Mouse (Mus musculus): ENCODE data around the gene Stard13. TPM values are rescaled to one million over a fixed set of nuclear protein-coding genes. Genes with fewer than 3 reads are reported as not detected.

Gene Stard13
- polyA plus RNA-seq, 1 experiment from 2014 or later, result 2.4 TPM

DNA sequence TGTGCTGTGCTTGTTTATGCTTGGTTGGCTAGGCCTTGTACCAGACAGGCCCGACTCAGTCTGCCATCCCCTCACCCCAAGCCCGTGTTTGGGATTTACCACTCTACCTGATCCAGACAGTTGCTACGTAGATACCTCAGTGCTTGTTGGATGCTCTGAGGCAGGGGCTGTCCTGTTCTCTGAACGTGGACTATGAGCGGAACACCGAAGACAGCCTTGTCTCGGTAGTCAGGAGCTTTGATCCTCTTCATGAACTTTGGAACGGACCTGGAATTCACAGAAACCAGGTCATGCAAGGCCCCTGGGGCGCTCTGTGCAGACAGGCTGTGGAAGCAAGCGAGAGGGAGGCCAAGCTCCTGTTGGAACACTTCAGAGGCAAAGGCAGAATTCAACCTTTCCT is 174.3 kb downstream of the Stard13 start:
- Histone ChIP-seq H3K4me2 (no peak overlapping the region), H3K4me3 (no peak overlapping the region), H3K9me3 (replicated peaks) (0 out of 2 replicates have a peak, but pooled peaks cover 7% of the 10 kb centered on the region), H3K9ac (no peak overlapping the region), H3K36me3 (ENCODE audit: poor library complexity, severe bottlenecking) (no peaks in the 10 kb centered on the region), H3K4me1 (peaks cover 13% of the 10 kb centered on the region; the same call in 1 of the 2 replicates), H3K27ac (no peak overlapping the region), H3K27me3 (no peaks in the 10 kb centered on the region)
- 94% methylated on average over 10 of the region's 10 CpGs for WGBS
- no peak for ATAC-seq

DNA sequence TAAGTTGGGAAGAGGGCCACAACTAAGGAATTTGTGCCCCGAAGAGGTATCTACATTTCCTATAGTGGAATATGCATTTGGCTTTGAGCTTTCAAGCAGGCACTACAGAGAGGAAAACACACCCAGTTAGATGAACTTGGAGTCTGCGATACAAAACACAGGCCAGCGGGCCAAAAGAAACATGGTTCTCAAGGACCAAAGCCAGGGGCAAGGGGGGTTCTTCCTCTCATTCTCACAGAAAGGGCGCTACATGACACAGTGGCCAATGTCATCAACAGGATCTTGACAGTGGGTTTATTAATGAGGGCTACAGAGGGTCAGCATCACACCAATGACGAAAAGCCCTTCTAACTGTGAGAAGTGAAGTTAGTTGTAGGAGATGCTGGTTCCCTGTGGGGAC is 175.9 kb downstream of the Stard13 start:
- ATAC-seq, result no peak
- peaks cover 18% of the 10 kb centered on the region; the same call in 1 of the 2 replicates for H3K4me1 ChIP-seq
- 92% methylated on average over 5 of the region's 5 CpGs for WGBS
- H3K36me3 ChIP-seq (ENCODE audit: poor library complexity, severe bottlenecking), result no peaks in the 10 kb centered on the region
- H3K9me3 ChIP-seq (replicated peaks), result 0 out of 2 replicates have a peak, but pooled peaks cover 7% of the 10 kb centered on the region
- no peak overlapping the region for H3K4me3 ChIP-seq
- no peak overlapping the region for H3K4me2 ChIP-seq
- no peaks in the 10 kb centered on the region for H3K27me3 ChIP-seq
- H3K9ac ChIP-seq, result no peak overlapping the region
- H3K27ac ChIP-seq, result no peak overlapping the region

DNA sequence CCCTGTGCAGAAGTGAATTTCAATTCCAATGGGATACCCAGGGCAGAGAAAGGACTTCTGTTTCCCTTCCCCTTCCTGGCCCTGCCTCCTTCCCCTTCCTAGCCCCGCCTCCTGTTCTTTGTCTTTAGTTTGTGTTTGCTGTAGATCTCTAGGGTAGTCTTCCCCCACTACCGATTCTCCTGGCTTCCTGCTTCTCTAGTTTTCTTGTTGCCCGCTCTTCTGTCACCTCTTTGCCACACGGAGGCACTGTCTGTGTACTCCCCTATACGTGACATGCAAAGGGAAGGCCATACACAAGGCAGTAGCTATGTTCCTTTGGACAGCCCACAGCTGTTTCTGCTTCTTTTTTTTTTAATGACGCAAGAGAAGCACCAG is 176.7 kb downstream of the Stard13 start:
- WGBS, result 76% methylated on average over 6 of the region's 6 CpGs
- Histone ChIP-seq H3K9ac (no peak overlapping the region), H3K4me3 (no peak overlapping the region), H3K9me3 (replicated peaks) (0 out of 2 replicates have a peak, but pooled peaks cover 2% of the 10 kb centered on the region), H3K36me3 (ENCODE audit: poor library complexity, severe bottlenecking) (no peaks in the 10 kb centered on the region), H3K4me2 (no peak overlapping the region), H3K4me1 (peaks cover 18% of the 10 kb centered on the region; the same call in 1 of the 2 replicates), H3K27ac (no peak overlapping the region), H3K27me3 (no peaks in the 10 kb centered on the region)
- no peak for ATAC-seq

DNA sequence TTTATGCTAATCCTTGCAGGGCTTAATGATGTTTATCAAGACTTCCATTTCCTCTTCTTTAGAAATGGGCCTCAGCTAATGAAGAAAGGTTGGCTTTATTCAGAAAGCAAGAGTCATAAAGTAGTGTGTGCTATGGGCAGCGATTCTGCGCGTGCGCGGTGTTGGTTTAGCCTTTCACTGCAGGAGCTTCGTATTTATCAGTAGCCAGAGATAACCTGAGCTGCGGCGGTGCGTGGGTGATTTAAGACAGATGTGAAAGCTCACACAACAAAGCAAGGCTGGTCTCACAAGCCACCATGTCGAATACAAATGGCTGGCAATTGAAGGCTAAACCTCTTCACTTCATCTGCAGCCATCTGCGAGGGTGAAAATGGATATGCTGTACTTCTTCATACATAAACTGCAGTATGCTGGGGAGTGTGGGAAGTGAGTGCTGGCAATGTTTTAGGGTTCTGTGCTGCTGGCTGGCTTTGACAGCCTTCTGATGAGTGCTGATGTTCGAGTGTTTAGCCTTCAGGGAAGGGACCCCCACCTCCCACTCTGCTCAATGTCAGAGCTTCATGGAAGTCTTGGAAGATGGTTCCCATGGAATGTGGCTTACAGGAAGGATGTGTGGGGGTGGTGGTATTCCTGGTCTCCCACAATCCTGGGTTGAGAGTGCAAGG is 177.2 kb downstream of the Stard13 start:
- no peak for ATAC-seq
- H3K4me1 ChIP-seq, result peaks cover 18% of the 10 kb centered on the region; the same call in 1 of the 2 replicates
- WGBS, result 79% methylated on average over 12 of the region's 12 CpGs
- no peak overlapping the region for H3K9ac ChIP-seq
- H3K9me3 ChIP-seq (replicated peaks), result no peaks in the 10 kb centered on the region
- no peaks in the 10 kb centered on the region for H3K27me3 ChIP-seq
- no peak overlapping the region for H3K4me3 ChIP-seq
- no peaks in the 10 kb centered on the region for H3K36me3 ChIP-seq (ENCODE audit: poor library complexity, severe bottlenecking)
- H3K27ac ChIP-seq, result no peak overlapping the region; the same call in 1 of the 2 replicates
- H3K4me2 ChIP-seq, result no peak overlapping the region

DNA sequence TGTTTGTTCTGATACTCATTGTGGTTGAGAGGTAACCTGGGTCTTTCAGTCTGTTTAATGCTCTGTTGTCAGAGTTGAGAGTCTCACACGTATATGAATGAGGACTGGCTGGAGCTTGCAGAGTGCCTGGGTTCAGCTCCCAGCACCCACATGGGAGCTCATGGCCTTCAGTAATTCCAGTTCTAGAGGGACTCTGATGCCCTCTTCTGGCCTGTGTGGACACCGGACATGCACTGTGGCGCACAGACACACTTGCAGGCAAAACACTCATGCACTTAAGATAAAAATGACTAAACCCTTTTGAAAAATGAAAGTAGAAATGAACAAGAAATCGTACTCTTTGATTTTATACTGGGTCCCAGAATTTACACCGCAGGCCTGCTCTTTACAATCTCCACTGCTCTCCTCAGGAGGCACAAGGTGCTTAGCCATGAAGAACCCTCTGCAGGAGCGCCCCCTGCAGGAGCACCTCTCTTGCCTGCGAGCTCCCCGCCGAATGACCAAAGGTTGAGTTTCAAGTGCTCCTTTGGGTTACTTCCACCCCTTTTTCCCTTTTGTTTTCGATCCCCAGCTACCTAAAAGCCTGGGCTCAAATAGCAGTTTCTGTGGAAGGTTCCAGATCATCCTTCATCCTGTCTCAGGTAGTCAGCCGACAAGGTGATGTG is 178.1 kb downstream of the Stard13 start:
- Histone ChIP-seq H3K27ac (no peak overlapping the region), H3K4me1 (peaks cover 18% of the 10 kb centered on the region; the same call in 1 of the 2 replicates)
- 93% methylated on average over 11 of the region's 11 CpGs for WGBS

DNA sequence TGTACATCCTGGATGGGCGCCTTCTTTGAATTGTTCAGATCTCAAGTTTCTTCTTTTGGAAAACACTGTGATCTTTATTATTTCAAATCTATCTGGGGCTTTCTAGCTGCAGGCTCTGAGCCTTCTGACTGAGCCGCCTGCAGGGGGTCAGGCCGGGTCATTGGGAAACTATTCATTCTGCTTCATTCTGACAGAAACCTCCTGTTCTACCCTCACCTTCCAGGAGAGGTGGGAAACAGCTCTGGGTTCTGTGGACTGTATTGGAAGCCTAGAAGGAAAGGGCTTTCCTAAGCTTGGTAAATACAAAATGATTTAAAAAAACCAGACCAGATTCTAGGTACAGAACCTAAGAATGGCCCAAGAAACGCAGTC is 178.9 kb downstream of the Stard13 start:
- Histone ChIP-seq H3K27ac (no peak overlapping the region), H3K4me3 (no peak overlapping the region), H3K27me3 (no peaks in the 10 kb centered on the region), H3K4me1 (peaks cover 18% of the 10 kb centered on the region; the same call in 1 of the 2 replicates), H3K36me3 (ENCODE audit: poor library complexity, severe bottlenecking) (no peaks in the 10 kb centered on the region), H3K9ac (no peak overlapping the region), H3K4me2 (no peak overlapping the region), H3K9me3 (replicated peaks) (no peaks in the 10 kb centered on the region)
- no peak for ATAC-seq
- WGBS, result 45% methylated on average over 4 of the region's 4 CpGs

More for the DNA sequence above, 178.1 kb downstream of the Stard13 start:
- ATAC-seq, result no peak
- no peak overlapping the region for H3K4me3 ChIP-seq
- no peaks in the 10 kb centered on the region for H3K36me3 ChIP-seq (ENCODE audit: poor library complexity, severe bottlenecking)
- no peaks in the 10 kb centered on the region for H3K9me3 ChIP-seq (replicated peaks)
- H3K4me2 ChIP-seq, result no peak overlapping the region
- no peak overlapping the region for H3K9ac ChIP-seq
- no peaks in the 10 kb centered on the region for H3K27me3 ChIP-seq

DNA sequence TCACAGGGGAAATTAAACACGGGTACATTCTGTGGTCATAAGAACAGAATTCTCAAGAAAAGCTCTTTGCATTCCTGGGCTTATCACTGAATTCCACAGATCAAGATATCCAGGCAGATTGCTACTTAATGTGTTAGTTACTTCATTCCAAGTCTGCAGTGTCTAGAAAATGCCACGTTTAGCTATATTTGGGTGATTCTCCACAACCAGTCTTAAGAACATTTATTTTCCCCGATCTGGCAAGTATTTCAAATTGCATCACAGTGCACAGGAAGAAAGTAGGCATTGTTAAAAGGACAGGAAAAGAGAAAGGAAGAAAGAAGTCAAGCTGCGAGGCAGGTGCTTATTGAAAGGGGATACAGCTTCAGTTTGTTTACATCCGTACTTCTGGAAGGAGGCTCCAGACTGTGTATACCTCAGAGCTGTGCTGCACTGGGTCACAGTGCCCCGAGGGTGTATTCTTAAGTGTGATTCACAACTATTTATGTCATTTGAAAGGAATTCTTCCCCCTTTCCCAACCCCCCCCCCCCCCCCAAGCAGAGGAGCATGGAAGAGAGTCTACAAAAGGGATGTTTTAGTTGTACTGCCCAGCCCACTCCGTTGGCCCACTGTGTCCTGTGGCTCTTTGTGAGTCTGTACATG is 179.4 kb downstream of the Stard13 start:
- Histone ChIP-seq H3K27me3 (no peaks in the 10 kb centered on the region), H3K9ac (no peak overlapping the region), H3K4me2 (no peak overlapping the region), H3K36me3 (ENCODE audit: poor library complexity, severe bottlenecking) (no peaks in the 10 kb centered on the region), H3K9me3 (replicated peaks) (no peaks in the 10 kb centered on the region), H3K4me3 (no peak overlapping the region), H3K4me1 (peaks cover 18% of the 10 kb centered on the region; the same call in 1 of the 2 replicates), H3K27ac (no peak overlapping the region)
- 29% methylated on average over 7 of the region's 7 CpGs for WGBS
- ATAC-seq, result peak; percentile 51; the same call in 1 of the 2 replicates

DNA sequence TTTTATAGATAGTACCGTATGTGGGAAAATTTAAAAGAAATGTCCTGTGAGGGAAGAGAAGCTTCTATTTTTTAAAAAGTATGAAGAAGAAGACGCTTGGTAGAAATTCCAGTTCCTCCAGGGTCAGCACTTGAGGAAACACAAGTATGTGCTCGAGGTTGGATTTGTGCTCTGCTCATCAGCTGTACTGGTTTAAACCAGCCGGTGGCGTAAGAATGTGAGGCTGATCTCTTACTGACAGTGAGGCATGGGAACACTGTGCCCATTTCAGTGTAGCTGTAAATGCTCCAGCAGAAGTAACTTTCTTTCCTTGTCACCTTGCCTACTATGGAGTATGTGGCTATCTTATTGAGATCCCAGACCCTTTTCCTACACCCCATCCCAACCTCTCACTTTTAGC is 180.4 kb downstream of the Stard13 start:
- Histone ChIP-seq H3K27ac (no peak overlapping the region), H3K4me3 (no peak overlapping the region), H3K4me1 (peaks cover 18% of the 10 kb centered on the region; the same call in 1 of the 2 replicates), H3K27me3 (no peaks in the 10 kb centered on the region), H3K36me3 (ENCODE audit: poor library complexity, severe bottlenecking) (no peaks in the 10 kb centered on the region), H3K4me2 (no peak overlapping the region), H3K9ac (no peak overlapping the region), H3K9me3 (replicated peaks) (no peaks in the 10 kb centered on the region)
- no peak for ATAC-seq
- WGBS, result 95% methylated on average over 5 of the region's 5 CpGs

GRCm38 (mm10) chr5:151052331-151052730 is 181.3 kb downstream of the Stard13 start:
- H3K4me2 ChIP-seq, result no peak overlapping the region
- 95% methylated on average over 8 of the region's 8 CpGs for WGBS
- H3K4me1 ChIP-seq, result peaks cover 18% of the 10 kb centered on the region; the same call in 1 of the 2 replicates

GRCm38 (mm10) chr5:151047488-151047887 is 186.1 kb downstream of the Stard13 start:
- WGBS, result 88% methylated on average over 12 of the region's 12 CpGs

More at GRCm38 (mm10) chr5:151052331-151052730, 181.3 kb downstream of the Stard13 start:
- H3K27ac ChIP-seq, result no peak overlapping the region
- ATAC-seq, result no peak
- no peaks in the 10 kb centered on the region for H3K27me3 ChIP-seq
- H3K36me3 ChIP-seq (ENCODE audit: poor library complexity, severe bottlenecking), result no peaks in the 10 kb centered on the region
- no peak overlapping the region for H3K9ac ChIP-seq
- no peaks in the 10 kb centered on the region for H3K9me3 ChIP-seq (replicated peaks)
- no peak overlapping the region for H3K4me3 ChIP-seq

DNA sequence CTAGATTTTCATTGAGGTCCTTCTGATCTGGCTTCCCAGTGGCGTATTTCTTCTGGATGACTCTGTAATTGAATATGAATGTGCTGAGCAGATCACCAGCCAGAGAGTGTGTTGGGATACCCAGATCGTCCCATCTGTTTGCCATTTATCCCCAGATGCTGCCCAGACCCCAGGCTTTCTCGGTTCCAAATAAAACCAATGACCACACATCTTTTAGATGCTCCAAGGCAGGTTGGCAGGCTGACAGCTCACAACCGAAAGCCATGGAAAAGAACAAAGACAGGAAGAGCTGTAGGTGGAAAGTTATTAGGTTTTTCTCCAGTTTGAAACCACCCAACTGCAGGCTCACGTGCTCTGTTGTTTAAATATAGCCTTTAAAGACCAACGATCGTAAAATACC is 186.7 kb downstream of the Stard13 start:
- Histone ChIP-seq H3K9me3 (replicated peaks) (no peaks in the 10 kb centered on the region), H3K4me3 (no peak overlapping the region), H3K9ac (no peak overlapping the region), H3K4me2 (no peak overlapping the region), H3K36me3 (ENCODE audit: poor library complexity, severe bottlenecking) (no peaks in the 10 kb centered on the region), H3K4me1 (no peaks in the 10 kb centered on the region), H3K27ac (no peak overlapping the region), H3K27me3 (no peaks in the 10 kb centered on the region)
- 84% methylated on average over 7 of the region's 7 CpGs for WGBS
- no peak for ATAC-seq

More at GRCm38 (mm10) chr5:151047488-151047887, 186.1 kb downstream of the Stard13 start:
- Histone ChIP-seq H3K4me1 (no peaks in the 10 kb centered on the region), H3K4me2 (no peak overlapping the region), H3K27me3 (no peaks in the 10 kb centered on the region), H3K9ac (no peak overlapping the region), H3K36me3 (ENCODE audit: poor library complexity, severe bottlenecking) (no peaks in the 10 kb centered on the region), H3K4me3 (no peak overlapping the region), H3K9me3 (replicated peaks) (no peaks in the 10 kb centered on the region), H3K27ac (no peak overlapping the region)
- ATAC-seq, result no peak

- Histone ChIP-seq H3K4me1 (no peaks in the 10 kb centered on the region), H3K9me3 (replicated peaks) (no peaks in the 10 kb centered on the region), H3K4me2 (no peak overlapping the region), H3K4me3 (no peak overlapping the region), H3K9ac (no peak overlapping the region), H3K27me3 (no peaks in the 10 kb centered on the region), H3K27ac (no peak overlapping the region), H3K36me3 (ENCODE audit: poor library complexity, severe bottlenecking) (no peaks in the 10 kb centered on the region)
- 89% methylated on average over 6 of the region's 6 CpGs for WGBS
- ATAC-seq, result no peak
Observed at GRCm38 (mm10) chr5:151046131-151046530, 187.5 kb downstream of the Stard13 start.

Data from forebrain, embryonic 13.5 days (tissue).